Mouse (Mus musculus): ENCODE results near the gene Ndufb8. TPM values are rescaled to one million over a fixed set of nuclear protein-coding genes. Genes with fewer than 3 reads are reported as not detected.

The Ndufb8 gene
- total RNA-seq, 4 experiments from 2014 or later, result 368 to 426 (median 402) TPM

DNA sequence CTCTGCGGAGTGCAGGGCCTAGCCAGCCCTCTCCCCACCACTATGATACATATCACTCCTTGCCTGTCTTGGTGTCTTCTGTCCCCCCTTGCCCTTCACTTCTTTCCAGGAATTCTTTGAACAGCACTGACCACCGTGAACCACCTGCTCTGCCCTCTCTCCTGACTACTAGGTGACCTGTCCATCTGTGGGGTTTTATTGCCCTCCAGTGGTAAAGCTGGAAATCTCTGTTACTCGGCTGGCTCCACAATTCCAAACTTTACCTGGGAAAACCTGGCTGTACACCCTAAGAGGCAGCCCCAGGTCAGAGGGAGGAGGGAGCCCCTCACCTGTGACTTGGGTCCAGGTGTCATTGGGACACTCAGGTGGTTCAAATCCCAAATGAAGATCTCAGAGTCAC, 19.9 kb downstream of the Ndufb8 start:
- DNase-seq (ENCODE audit: low spot score in 2 of 2), result no peak

DNA sequence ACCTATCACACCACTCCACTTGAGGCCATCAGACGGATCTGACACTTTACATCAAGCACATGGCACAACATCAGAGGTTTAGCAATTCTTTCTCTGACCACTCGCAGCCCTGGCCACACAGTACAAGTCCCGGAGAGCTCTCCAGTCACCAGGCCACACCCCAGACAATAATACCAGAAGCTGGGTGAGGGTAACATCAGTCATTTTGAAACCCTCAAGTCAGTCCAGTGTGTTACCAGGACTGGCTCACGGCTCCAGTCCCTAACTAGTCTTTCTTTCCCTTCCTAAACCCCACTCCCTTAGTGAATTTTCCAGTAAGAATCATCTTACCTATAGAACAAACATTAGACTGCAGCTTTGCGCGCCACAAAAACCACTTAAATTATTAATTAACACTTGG, 25.2 kb downstream of the Ndufb8 start:
- no peak for DNase-seq (ENCODE audit: low spot score in 2 of 2)

DNA sequence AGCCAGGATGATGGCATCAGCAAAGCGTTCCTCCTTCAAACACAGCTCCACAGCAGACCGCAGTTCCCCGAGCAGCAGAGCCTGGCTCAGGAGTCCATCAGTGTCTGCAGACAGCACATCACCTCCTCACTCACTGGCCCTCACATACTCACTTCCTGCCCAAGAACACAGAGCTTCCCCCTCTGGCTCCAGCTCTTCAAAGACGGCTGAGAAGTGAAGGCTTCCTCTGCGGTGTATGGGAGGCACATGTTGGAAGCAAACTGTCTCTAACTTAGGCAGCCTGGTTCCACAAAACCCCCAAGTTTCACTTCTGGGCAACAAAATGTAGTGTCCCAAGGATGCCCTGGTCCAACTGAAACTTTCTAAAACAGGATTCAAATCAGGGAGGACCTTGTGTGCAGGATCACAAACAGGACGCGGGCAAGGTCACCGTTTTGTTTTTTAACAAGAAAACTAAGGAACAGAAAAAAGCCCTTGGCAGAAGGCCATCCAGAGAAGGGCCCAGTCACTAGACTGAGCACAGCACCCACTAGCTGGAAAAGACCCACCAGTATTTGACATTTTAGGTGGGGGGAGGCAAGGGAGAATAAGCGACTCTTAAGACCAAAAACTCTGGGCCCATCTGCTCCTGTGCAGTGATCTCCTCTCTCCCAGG, 29.6 kb downstream of the Ndufb8 start:
- DNase-seq (ENCODE audit: low spot score in 2 of 2), result no peak

DNA sequence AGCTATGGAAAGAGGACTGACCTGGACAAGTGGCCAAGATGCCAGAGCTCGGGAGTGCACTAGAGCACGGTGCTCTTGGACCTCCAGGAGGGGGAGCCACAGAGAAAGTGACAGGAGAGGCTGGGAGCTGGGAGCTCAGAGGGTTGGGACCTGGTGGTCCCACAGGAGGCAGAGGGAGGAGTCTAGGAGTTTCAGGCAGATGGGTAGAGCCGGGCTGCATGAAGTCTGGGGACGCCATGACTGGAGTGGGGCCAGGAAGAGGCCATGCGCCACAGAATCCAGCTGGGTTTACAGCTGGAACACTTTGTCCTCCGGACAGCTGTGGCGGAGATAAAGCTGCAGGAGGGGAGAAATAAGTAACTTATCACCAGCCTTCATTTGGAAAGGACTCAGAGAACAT, 36.1 kb downstream of the Ndufb8 start:
- no peak for DNase-seq (ENCODE audit: low spot score in 2 of 2)

DNA sequence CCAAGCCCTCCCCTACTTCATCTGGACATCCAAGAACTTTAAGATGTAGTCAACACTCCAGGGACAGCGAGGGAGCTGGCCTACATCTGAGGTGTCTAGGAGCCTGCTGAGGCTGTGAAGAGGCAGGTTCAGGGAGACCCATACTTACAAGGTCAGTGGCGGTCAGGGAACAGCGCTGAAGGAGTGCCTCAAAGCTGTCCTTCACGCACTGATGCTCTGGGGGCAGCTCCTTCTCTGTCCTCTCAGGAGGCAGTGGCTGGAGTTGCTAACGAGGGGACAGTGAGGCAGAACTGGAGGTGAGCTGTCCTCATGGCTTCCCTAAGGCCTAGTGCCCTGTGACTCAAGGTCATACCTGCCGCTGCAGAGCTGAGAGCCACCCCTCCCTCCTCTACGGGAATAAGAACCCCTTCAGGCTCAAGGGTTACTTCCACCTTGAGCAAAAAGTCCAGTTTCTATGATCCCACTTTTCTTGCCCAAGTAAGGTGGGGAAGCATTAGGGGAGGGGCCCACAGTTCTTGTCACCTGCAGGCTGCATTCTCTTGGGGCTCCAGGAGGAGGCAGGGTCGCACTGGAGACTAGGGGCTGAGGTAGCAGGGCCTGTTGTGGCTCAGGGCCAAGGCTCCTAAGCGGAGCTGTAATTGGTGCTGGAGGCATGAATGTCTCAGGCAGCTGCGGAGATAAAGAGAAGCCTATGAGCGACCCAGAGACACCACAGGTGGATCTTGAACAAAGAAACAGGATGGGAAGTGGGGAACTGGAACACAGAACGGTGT, 37.1 kb downstream of the Ndufb8 start:
- no peak for DNase-seq (ENCODE audit: low spot score in 2 of 2)

DNA sequence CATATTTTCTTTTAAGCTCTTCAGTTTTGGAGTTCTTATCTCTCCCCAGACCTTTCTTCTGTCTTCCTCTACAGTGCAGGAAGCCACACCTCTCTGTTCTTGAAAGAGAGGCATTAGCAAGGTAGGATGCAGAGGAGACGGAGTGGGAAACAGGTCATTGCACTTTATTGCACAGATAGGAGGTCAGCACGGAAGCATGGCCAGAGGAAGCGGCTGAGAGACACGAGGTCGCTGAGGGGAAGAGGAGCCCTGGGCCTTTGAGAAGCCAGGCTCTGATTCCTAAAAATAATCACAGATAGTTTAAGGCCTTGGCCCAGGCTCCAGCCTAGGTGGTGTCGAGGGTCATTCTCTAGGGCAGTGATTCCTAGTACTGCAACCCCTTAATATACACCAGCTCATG, 39.5 kb downstream of the Ndufb8 start:
- DNase-seq (ENCODE audit: low spot score in 2 of 2), result no peak

DNA sequence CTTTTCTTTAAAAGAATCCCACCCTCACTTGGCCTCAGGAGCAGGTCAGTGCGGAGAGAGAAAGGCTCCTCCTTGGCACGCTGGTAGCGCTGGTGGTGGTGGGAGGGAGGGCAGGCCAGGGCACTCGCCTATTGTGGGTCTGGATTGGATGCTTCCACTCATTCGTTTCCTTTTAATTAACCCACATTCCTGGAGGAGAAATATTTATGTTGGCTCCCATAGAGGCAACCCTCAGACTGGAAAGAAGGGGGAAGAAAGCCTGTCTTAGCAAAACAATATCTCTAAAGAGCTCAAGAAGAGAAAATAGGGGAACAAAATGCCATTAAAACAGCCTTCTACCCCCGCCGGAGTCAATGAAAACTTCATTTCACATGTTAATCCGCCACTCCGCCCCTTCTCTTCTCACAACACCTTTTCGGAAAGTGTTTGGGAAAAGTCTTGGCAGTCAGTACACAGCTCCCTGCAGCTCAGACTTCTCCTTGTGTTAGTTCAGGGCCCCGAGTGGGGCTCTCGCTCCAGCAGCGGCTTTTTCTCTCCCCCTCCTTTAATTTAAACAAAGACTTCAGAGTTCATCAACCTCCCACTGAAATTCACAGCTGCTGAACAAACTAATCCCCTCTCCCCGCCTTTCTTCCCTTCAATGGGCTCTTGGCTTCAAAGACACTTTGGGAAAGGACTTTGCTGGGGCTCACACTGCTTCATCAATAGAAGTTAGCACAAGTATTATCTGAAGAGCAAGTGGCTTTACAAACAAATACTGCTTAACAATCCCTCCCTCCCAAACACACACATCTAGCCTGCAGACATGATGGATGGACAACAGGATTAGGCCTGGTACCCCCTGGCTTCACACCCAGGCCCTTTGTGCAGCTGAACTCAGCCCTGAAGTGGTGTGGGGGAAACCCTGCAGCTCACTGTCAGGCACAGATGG, 40.5 kb downstream of the Ndufb8 start:
- DNase-seq (ENCODE audit: low spot score in 2 of 2), result no peak

DNA sequence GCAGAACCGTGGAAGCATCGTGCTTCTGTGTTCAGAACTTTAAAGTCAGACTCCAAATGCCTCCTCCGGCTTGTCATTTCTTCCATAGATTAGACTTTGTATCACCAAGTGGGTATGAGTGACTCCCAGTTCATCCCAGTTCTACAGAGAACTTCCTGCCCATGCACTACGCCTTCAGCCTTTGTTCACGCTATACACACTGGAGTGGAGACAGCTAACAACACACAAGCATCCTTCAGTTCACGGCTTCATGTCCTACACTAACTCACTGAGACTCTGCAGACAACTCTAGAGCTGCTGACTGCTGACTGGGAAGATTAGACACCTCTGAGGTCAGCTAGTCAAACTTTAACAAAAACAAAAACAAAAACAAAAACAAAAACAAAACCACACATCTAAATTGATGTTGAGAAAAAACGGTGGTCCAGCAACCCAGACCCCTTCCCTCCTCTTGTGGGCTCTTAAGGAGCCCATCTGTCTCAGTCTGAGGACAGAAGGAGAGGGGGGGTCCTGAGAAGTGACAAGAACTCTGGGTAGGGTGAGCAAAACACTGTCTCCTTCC, 41.2 kb downstream of the Ndufb8 start:
- DNase-seq (ENCODE audit: low spot score in 2 of 2), result no peak

DNA sequence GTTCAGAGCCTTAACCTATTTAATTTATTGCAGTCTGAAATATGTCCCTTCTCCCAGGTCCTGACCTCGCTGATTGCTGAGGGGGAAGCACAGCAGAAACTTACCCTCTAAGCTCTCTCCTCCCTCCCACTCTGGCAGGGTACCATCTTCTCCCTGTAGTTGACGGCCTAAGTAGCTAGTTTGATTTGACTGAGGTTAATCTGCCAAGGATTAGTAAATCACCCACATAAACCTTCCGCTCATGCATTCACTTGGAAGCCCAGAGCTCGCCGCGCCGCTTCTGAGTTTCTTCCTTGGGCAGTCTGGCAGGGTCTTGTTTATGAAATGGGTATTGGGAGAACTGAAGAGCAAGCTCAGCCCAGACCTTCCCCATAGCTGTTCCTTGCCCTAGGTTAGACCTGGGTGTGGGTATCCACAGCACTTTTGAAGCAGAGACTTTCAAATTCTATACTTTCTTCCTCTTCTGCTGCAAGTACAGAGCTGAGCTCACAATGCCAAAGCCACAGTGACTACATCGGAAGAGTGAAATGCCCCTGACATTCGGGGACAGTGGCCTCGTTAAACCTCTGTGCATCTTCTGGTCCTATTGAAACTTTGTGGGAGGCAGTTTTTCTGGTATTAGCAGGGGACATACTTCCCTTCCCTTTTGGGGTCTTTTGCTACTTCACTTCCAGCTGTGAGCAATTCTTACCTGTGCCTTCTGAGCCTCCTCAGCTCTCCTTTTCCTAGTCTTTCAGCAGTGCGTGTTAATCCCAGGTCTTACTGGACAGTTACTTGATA, 42.0 kb downstream of the Ndufb8 start:
- no peak for DNase-seq (ENCODE audit: low spot score in 2 of 2)

DNA sequence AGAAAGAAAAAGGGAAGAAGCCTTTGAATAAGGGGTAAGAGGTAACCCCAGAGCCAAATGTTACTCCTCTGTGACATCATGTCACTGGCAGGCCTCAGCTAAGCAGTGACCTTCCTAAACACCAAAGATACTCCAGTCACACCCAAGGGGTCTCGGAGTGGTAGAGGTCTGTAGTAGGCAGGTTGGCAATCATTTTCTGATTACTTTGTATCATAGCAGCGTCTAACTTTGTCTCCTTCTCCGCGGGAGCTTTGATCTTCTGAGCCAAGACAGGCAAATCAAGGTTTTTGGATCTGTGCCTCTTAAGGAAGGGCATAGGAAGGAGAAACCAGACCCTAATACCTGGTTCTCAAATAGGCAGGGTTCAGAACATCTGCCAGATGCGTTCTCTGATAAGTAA, 42.6 kb downstream of the Ndufb8 start:
- no peak for DNase-seq (ENCODE audit: low spot score in 2 of 2)

DNA sequence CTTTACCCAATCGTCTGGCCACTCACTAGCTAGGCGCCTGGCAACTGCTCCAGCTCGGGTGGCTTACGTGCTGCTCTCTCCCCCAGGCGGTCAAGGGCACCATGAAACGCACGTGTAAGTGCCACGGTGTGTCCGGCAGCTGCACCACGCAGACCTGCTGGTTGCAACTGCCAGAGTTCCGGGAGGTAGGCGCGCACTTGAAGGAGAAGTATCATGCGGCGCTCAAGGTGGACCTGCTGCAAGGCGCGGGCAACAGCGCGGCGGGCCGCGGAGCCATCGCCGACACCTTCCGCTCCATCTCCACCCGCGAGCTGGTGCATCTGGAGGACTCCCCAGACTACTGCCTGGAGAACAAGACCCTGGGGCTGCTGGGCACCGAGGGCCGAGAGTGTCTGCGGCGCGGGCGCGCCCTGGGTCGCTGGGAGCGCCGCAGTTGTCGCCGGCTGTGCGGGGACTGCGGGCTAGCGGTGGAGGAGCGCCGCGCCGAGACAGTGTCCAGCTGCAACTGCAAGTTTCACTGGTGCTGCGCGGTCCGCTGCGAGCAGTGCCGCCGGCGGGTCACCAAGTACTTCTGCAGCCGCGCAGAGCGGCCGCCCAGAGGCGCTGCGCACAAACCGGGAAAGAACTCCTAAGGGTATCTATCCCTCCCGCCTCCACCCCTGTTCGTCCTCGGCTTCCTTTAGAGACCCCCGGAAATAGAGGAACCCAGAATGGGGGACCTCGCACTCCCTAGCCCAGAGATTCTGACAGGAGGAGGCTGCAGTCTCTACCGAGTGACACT, 43.6 kb downstream of the Ndufb8 start:
- peak in 1 of 2 experiments; percentile 6 for DNase-seq (ENCODE audit: low spot score in 2 of 2)

DNA sequence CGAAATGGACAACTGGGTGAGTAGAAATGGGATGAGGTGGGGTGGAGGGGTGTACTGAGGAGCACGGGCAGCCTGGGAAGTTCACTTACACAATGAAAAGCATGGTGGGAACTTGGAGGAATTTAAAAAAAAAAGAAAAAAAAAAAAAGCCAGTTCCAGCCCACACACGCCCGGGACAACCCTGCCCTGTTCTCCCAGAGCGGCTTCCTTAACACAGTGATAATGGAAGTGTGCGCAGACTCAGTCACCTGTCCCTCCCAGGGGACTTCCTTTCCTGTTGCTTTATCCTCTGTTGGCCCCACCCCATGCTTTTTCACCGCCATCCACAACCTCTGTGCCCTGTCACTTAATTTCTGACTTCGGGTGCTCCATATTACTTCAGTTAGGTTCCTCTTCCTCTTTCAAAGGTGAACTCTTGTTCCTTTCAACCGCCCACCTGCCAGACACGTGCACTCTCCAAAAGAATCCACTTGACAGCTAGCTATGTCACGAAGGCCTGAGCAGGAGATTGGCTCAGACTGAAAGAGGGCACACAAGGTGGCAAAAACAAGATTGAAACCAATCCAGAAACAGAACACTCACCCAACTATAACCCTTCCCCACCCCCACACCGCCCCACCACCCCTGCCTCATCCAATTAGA, 44.6 kb downstream of the Ndufb8 start:
- DNase-seq (ENCODE audit: low spot score in 2 of 2), result no peak

DNA sequence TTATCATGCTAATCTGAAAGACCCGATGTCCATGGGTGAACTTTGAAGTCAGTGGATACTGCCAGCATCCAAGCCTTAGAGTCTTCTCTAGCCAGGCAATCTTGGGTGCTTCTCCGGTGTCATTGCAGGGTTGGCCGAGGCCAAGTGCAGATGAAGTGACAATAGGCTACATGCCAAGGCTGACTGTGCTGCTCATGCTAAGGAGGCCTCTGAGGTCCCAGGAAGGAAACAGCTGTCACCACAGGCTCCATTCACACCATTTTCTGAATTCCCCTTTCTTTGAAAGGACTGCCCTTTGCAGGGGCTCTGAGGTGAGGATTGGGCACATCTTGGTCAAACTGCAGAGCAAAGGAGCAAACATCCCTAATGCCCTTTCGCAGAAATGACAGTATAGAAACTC, 52.5 kb downstream of the Ndufb8 start:
- no peak for DNase-seq (ENCODE audit: low spot score in 2 of 2)

DNA sequence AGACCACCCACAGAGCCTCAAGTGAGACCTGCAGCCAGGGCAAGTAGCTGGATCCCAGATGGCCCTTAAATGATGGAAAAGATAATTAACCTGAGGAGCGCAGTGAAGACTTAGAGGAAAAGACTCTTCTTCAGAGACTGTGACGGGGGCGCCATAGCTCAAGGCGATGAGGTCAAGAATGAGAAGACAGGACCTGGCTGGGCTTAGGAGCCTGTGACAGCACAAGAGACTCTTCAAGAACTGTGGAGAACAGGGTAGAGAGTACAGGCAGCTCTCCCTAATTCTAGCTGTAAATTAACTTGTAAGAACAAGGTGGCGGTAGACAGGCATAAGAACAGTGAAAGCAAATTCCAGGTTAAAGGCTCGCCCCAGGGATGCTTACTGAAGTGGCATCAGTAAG, 53.3 kb downstream of the Ndufb8 start:
- DNase-seq (ENCODE audit: low spot score in 2 of 2), result no peak

DNA sequence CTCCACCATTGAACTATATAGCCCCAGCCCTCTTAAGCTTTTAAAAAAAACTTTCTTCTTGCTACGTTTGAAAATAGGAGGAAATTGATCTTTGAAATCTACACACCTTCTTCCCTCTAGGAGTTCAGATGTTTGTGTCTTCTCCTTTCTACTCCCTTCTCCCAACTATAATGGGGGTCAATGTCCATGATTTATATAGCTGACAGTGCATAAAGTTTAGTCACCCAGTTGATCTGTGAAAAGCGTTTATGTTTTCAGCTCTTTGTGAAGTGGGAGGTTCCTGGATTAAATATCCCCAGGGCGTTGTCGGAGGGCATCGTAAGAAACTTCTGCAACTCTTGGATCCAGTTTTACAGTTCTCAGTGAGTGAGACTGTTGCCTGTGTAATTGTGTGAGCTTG, 55.0 kb downstream of the Ndufb8 start:
- no peak for DNase-seq (ENCODE audit: low spot score in 2 of 2)

DNA sequence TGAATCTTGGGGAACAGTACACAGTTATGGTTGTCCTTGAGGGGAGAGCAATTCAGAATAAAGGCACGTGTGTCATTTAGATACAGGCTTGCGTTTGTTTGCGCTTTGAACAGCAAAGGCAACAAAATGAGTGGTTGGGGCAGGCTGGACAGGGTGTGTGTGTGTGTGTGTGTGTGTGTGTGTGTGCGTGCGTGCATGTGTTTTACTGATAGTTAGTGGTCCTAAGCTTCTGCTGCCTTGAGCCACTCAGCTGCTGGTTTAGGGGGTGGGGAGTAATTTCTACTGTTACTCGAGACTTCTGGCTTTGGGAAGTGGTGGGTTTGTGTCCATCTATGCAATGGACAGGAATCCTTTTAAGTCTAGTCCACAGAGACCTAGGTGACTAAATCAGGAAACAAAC, 56.3 kb downstream of the Ndufb8 start:
- DNase-seq (ENCODE audit: low spot score in 2 of 2), result no peak
